Mouse (Mus musculus) neural tube, embryonic 15.5 days (tissue): ENCODE data around the gene Gm12355. TPM values are rescaled to one million over a fixed set of nuclear protein-coding genes. Genes with fewer than 3 reads are reported as not detected.

Experiments
- ATAC-seq: fragments of 200-750 bp; cut with Nextera tagmentation; 2 replicates; pipeline ENCODE4 v1.8.0; 2017; ENCODE audit warnings: mild to moderate bottlenecking, moderate TSS enrichment, moderate library complexity; ENCODE audit not compliant: low FRiP score
- H3K27ac ChIP-seq: fragments of 300-500 bp; sonication (generic); replicated peaks from 2 replicates; pipeline ENCODE4 v1.5.1; 2015; ENCODE audit warnings: mild to moderate bottlenecking, inconsistent platforms
- H3K27me3 ChIP-seq: fragments of 300-500 bp; sonication (generic); replicated peaks from 2 replicates; pipeline ENCODE4 v1.6.1; 2015; ENCODE audit warnings: inconsistent platforms
- H3K36me3 ChIP-seq: fragments of 300-500 bp; sonication (generic); 2 replicates; pipeline ENCODE4 v1.6.1; 2015; ENCODE audit warnings: inconsistent platforms
- H3K4me1 ChIP-seq: fragments of 300-500 bp; sonication (generic); 2 replicates; pipeline ENCODE4 v1.6.1; 2015; ENCODE audit warnings: inconsistent platforms
- H3K4me2 ChIP-seq: fragments of 300-500 bp; sonication (generic); 2 replicates; pipeline ENCODE4 v1.6.1; 2015; ENCODE audit warnings: inconsistent platforms, mild to moderate bottlenecking, moderate library complexity
- H3K4me3 ChIP-seq: fragments of 300-500 bp; sonication (generic); replicated peaks from 2 replicates; pipeline ENCODE4 v1.5.1; 2015; ENCODE audit warnings: mild to moderate bottlenecking, inconsistent platforms
- H3K9ac ChIP-seq: fragments of 300-500 bp; sonication (generic); replicated peaks from 2 replicates; pipeline ENCODE4 v1.6.1; 2015; ENCODE audit warnings: mild to moderate bottlenecking, inconsistent platforms
- H3K9me3 ChIP-seq: fragments of 300-500 bp; sonication (generic); replicated peaks from 2 replicates; pipeline ENCODE4 v1.6.1; 2016; ENCODE audit warnings: inconsistent platforms
- WGBS: fragments of 180-500 bp; shearing (Covaris S2); methylation state at CpG from one replicate; pipeline ENCODE4 v1.1.7; 2015; ENCODE audit warnings: mixed read lengths; 5-methylcytosine and 5-hydroxymethylcytosine counted together
- polyA plus RNA-seq: library from polyadenylated mRNA; unstranded; fragments of >200 nt; fragmentation: Nextera tagmentation; extraction: Ambion mirVana; gene quantifications from 2 replicates; pipeline ENCODE4 v1.2.1, GENCODE M21; 2015

Gene Gm12355
- polyA plus RNA-seq, 1 experiment from 2014 or later, result 0.79 TPM

- no peaks in the 10 kb centered on the region for H3K9me3 ChIP-seq
- WGBS, result 37% methylated on average over 18 of the region's 18 CpGs
- H3K27ac ChIP-seq, result no peak overlapping the region
- peaks cover 25% of the 10 kb centered on the region for H3K27me3 ChIP-seq
- no peak overlapping the region for H3K4me3 ChIP-seq
- H3K4me2 ChIP-seq, result peak overlapping the region; percentile 9; the same call in 1 of the 2 replicates
- peaks cover 13% of the 10 kb centered on the region for H3K4me1 ChIP-seq
- no peaks in the 10 kb centered on the region for H3K36me3 ChIP-seq
- no peak overlapping the region for H3K9ac ChIP-seq
- ATAC-seq, result no peak
These were observed 26.2 kb downstream of the Gm12355 start for GRCm38 (mm10) chr11:98599291-98599690.

- H3K36me3 ChIP-seq, result no peaks in the 10 kb centered on the region
- peaks cover 13% of the 10 kb centered on the region for H3K4me1 ChIP-seq
- H3K27ac ChIP-seq, result no peak overlapping the region
- 64% methylated on average over 18 of the region's 18 CpGs for WGBS
- H3K4me3 ChIP-seq, result no peak overlapping the region
- H3K9me3 ChIP-seq, result no peaks in the 10 kb centered on the region
- ATAC-seq, result no peak
- H3K9ac ChIP-seq, result no peak overlapping the region
- H3K4me2 ChIP-seq, result peak overlapping the region; percentile 9; the same call in 1 of the 2 replicates
- H3K27me3 ChIP-seq, result peaks cover 25% of the 10 kb centered on the region
These were observed 26.6 kb downstream of the Gm12355 start for GRCm38 (mm10) chr11:98598851-98599290.

DNA sequence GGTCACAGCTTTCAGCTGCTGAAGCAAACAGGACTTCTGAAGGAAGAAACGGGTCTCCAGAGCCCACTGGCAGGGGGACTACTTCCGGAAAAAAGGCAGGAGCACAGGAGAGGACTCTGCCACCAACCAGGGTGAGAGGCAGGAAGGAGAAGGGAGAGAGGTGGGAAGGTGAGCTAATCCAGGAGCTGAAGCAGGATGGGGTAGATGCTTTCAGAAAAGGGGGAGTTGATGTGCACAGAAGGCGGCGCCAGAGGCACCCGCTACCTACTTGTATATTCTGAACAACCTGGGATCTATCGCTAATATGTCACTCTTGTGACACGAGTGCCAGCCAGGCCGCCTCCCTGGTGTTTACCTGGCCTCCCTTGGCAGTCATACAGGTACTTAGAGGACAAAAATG is 27.5 kb downstream of the Gm12355 start, which contains the start of gene Lrrc3c:
Lrrc3c (plus strand) TSS at position 301 of the 400 bp plus-strand sequence.
- H3K4me1 ChIP-seq, result peaks cover 13% of the 10 kb centered on the region
- H3K27me3 ChIP-seq, result peaks cover 25% of the 10 kb centered on the region
- H3K9me3 ChIP-seq, result no peaks in the 10 kb centered on the region
- ATAC-seq, result no peak
- peak within 1 kb of the TSS; percentile 9; the same call in 1 of the 2 replicates for H3K4me2 ChIP-seq
- no peak within 1 kb of the TSS for H3K27ac ChIP-seq
- no peak within 1 kb of the TSS for H3K9ac ChIP-seq
- no peak within 1 kb of the TSS for H3K4me3 ChIP-seq
- WGBS, result 88% methylated on average over 8 of the region's 8 CpGs
- no peaks in the 10 kb centered on the region for H3K36me3 ChIP-seq

DNA sequence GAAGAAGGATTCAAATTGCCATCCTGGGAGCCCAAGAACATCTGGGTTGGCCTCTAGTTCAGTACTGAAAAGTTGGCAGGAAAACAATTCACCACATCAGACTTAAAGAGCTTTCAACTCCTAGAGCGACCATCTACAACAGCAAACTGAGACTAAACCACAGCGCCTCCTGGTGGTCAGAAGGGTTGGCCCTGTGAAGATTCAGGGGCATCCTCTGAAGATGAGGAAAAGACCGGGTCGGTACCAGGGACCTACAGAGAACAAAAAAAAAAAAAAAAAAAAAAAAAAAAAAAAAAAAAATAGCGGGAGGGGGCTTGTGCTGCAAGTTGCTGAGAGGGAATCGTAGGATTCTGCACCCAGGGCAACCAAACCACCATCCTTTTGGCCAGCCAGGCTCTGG is 28.1 kb downstream of the Gm12355 start:
- Histone ChIP-seq H3K27me3 (peaks cover 25% of the 10 kb centered on the region), H3K4me3 (no peak overlapping the region), H3K4me1 (peaks cover 13% of the 10 kb centered on the region), H3K36me3 (no peaks in the 10 kb centered on the region), H3K9me3 (no peaks in the 10 kb centered on the region), H3K4me2 (no peak overlapping the region), H3K9ac (no peak overlapping the region), H3K27ac (no peak overlapping the region)
- ATAC-seq, result no peak
- 54% methylated on average over 6 of the region's 6 CpGs for WGBS

- Histone ChIP-seq H3K9me3 (no peaks in the 10 kb centered on the region), H3K27ac (no peak overlapping the region), H3K9ac (no peak overlapping the region), H3K36me3 (no peaks in the 10 kb centered on the region), H3K4me1 (peaks cover 9% of the 10 kb centered on the region; the same call in 1 of the 2 replicates), H3K4me2 (no peak overlapping the region), H3K4me3 (no peak overlapping the region), H3K27me3 (peaks cover 25% of the 10 kb centered on the region)
- 94% methylated on average over 3 of the region's 3 CpGs for WGBS
- no peak for ATAC-seq
These were observed 29.5 kb downstream of the Gm12355 start for GRCm38 (mm10) chr11:98595955-98596354.

DNA sequence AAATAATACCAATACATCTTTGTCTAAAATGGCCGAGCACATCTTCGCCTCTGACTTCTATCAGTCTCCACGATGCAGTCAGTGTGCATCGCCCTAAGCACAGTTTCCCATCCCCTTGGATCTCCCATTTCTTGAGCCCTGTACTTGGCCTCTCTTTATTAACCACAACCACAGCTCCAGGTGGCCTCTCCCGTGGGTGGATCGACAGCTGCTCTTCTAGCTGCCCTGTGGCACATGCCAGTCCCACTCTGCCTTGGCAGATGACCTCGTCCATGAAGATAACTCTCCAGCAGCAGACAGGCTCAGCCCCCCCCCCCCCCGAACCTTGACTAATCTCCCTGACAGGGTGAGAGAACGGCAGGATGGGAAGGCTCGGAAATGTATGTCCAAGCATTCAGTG is 30.0 kb downstream of the Gm12355 start:
- Histone ChIP-seq H3K36me3 (no peaks in the 10 kb centered on the region), H3K27me3 (peaks cover 20% of the 10 kb centered on the region), H3K4me1 (peaks cover 9% of the 10 kb centered on the region; the same call in 1 of the 2 replicates), H3K4me2 (no peak overlapping the region), H3K4me3 (no peak overlapping the region), H3K27ac (no peak overlapping the region), H3K9ac (no peak overlapping the region), H3K9me3 (no peaks in the 10 kb centered on the region)
- ATAC-seq, result no peak
- WGBS, result 78% methylated on average over 10 of the region's 10 CpGs

- Histone ChIP-seq H3K27me3 (peaks cover 19% of the 10 kb centered on the region), H3K4me3 (no peak overlapping the region), H3K4me2 (no peak overlapping the region), H3K27ac (no peak overlapping the region), H3K36me3 (no peaks in the 10 kb centered on the region), H3K9ac (no peak overlapping the region), H3K4me1 (peaks cover 9% of the 10 kb centered on the region; the same call in 1 of the 2 replicates), H3K9me3 (no peaks in the 10 kb centered on the region)
- 78% methylated on average over 6 of the region's 6 CpGs for WGBS
- ATAC-seq, result no peak
These were observed 30.4 kb downstream of the Gm12355 start for GRCm38 (mm10) chr11:98595021-98595420.

- Histone ChIP-seq H3K9me3 (no peaks in the 10 kb centered on the region), H3K27ac (no peak overlapping the region), H3K4me2 (no peak overlapping the region), H3K4me3 (no peak overlapping the region), H3K9ac (no peak overlapping the region), H3K27me3 (no peaks in the 10 kb centered on the region; the same call in 1 of the 2 replicates), H3K4me1 (peaks cover 24% of the 10 kb centered on the region), H3K36me3 (no peaks in the 10 kb centered on the region)
- WGBS, result 72% methylated on average over 19 of the region's 19 CpGs
- no peak for ATAC-seq
These were observed 34.7 kb downstream of the Gm12355 start for GRCm38 (mm10) chr11:98590548-98591445.

DNA sequence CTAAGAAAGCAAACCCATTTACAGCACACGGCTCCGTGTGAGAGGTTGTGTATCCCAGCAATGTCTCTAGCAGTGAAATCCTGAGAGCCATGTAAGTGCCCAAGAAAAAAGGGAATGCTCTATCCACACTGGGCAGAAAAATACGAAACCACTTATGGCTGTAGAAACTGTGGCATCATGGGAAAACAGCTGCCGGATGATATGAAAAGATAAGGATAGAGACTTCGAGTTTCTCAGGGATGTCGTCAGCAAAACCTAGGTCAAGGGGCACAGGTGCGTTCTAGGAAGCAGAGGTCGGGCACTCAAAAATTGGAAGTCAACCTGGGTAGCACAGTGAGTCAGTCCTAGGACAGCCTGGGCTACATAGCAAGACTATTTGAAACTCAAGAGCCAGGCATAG is 36.2 kb downstream of the Gm12355 start:
- Histone ChIP-seq H3K27me3 (no peaks in the 10 kb centered on the region; the same call in 1 of the 2 replicates), H3K27ac (no peak overlapping the region), H3K4me2 (no peak overlapping the region), H3K9ac (no peak overlapping the region), H3K4me3 (no peak overlapping the region), H3K4me1 (peaks cover 39% of the 10 kb centered on the region), H3K36me3 (no peaks in the 10 kb centered on the region), H3K9me3 (no peaks in the 10 kb centered on the region)
- 84% methylated on average over 8 of the region's 8 CpGs for WGBS
- ATAC-seq, result no peak

DNA sequence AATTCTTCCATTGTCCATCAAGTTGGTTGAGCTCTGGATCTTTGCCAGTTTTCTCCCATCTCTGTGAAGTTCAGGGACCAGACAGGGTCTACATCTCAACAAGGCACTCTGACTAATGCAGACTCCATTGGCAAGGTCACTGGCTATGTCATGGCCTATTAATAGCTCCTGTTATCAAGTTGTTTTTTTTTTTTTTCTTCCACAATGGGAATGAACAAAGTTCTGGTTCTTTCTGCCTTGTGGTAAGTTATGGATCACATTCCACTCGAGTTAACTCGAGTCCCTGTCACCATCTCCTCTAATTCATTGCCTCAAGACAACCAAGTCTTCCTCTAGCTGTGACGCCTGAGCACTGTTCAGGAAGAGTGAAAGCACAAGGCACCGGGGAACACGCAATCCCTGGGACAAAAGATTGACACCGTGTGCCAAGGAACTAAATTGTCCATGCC is 36.6 kb downstream of the Gm12355 start:
- no peak overlapping the region; the same call in 1 of the 2 replicates for H3K4me3 ChIP-seq
- peak overlapping the region; percentile 88; the same call in 1 of the 2 replicates for H3K27ac ChIP-seq
- ATAC-seq, result no peak
- H3K36me3 ChIP-seq, result no peaks in the 10 kb centered on the region
- peak overlapping the region; percentile 94 for H3K4me2 ChIP-seq
- 60% methylated on average over 6 of the region's 6 CpGs for WGBS
- H3K9me3 ChIP-seq, result no peaks in the 10 kb centered on the region
- H3K9ac ChIP-seq, result no peak overlapping the region
- H3K4me1 ChIP-seq, result peaks cover 42% of the 10 kb centered on the region
- no peaks in the 10 kb centered on the region; the same call in 1 of the 2 replicates for H3K27me3 ChIP-seq

DNA sequence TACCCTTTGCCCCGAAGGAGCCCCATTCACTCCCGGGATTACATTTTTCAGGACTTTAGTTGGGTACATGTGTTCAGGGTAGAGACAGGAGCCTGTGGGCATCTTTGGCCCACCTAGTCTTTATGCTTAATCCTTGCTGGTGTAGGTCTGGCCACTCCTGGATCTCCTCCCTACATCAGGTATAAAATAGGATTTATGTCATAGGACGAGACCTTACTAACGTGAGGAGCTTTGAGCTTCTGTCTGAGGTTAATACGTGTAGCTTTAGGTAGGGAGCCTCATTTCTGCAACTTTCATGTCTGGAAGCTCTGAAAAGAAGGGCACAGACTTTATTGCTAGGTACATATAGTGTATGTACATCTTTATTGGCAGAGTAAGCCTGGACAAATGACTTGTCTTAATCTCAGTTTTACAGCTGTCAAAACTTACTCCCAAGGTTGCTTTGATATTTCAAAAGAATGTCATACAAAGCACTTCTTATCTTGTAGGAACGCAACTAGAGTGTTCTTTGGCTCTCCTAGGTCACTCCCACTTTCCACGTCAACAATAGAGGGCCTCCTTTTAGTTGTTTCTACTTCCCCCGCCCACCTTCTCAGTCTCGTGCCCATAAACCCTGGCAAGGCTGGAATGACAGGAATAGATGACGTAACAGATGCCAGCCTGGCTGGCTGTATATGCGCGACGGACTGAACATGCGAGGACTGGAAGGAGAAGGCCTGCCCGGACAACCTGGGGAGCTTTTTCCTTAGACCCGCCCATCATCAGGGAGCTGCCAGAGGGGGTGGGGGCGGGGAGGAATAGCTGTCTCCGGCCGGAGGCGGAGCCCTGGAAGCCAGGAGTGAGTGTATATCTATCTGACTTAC is 37.5 kb downstream of the Gm12355 start:
- peak overlapping the region; percentile 92 for H3K9ac ChIP-seq
- no peaks in the 10 kb centered on the region for H3K9me3 ChIP-seq
- no peaks in the 10 kb centered on the region; the same call in 1 of the 2 replicates for H3K27me3 ChIP-seq
- 6% methylated on average over 20 of the region's 20 CpGs for WGBS
- peaks cover 42% of the 10 kb centered on the region for H3K4me1 ChIP-seq
- peak overlapping the region; percentile 94 for H3K4me2 ChIP-seq
- peak overlapping the region; percentile 88 for H3K27ac ChIP-seq
- peaks cover 7% of the 10 kb centered on the region for H3K36me3 ChIP-seq
- H3K4me3 ChIP-seq, result peak overlapping the region; percentile 93
- peak; percentile 54; the same call in 1 of the 2 replicates for ATAC-seq
